Mouse (Mus musculus) embryonic facial prominence, embryonic 10.5 days (tissue): ENCODE measurements at regions not wholly inside any gene's neighbourhood (a gene's known extent, or its start where the extent isn't known, plus 50 kb on each side); places are given as distances from the start of the nearest gene placed in this dataset.

Source experiments
- DNase-seq: peaks from one replicate; pipeline ENCODE4 v3.0.0-alpha.2; 2017; ENCODE audit warnings: low spot score
- H3K27ac ChIP-seq: fragments of 300-500 bp; sonication (generic); replicated peaks from 2 replicates; pipeline ENCODE4 v1.5.1; 2016; ENCODE audit warnings: mild to moderate bottlenecking
- H3K27me3 ChIP-seq: fragments of 300-500 bp; sonication (generic); replicated peaks from 2 replicates; pipeline ENCODE4 v1.6.1; 2016; ENCODE audit warnings: low read depth, mild to moderate bottlenecking; ENCODE audit not compliant: poor library complexity, severe bottlenecking
- H3K36me3 ChIP-seq: fragments of 300-500 bp; sonication (generic); replicated peaks from 2 replicates; pipeline ENCODE4 v1.6.1; 2016; ENCODE audit warnings: mild to moderate bottlenecking, moderate library complexity
- H3K4me1 ChIP-seq: fragments of 300-500 bp; sonication (generic); 2 replicates; pipeline ENCODE4 v1.6.1; 2016
- H3K4me3 ChIP-seq: fragments of 300-500 bp; sonication (generic); 2 replicates; pipeline ENCODE4 v1.5.1; 2016; ENCODE audit warnings: mild to moderate bottlenecking, moderate library complexity
- H3K9me3 ChIP-seq: fragments of 300-500 bp; sonication (generic); 2 replicates; pipeline ENCODE4 v1.6.1; 2016; ENCODE audit warnings: mild to moderate bottlenecking
- WGBS: fragments of 180-500 bp; shearing (Covaris S2); methylation state at CpG from one replicate; pipeline ENCODE4 v1.1.7; 2016; 5-methylcytosine and 5-hydroxymethylcytosine counted together

GRCm38 (mm10) chr17:4391210-4391609, 602.9 kb upstream of the Arid1b start:
- no peaks in the 10 kb centered on the region for H3K36me3 ChIP-seq
- 93% methylated on average over 1 of the region's 1 CpGs for WGBS
- H3K4me3 ChIP-seq, result no peak overlapping the region
- no peaks in the 10 kb centered on the region for H3K4me1 ChIP-seq
- H3K27ac ChIP-seq, result no peak overlapping the region
- no peak for DNase-seq
- H3K9me3 ChIP-seq, result no peaks in the 10 kb centered on the region
- no peaks in the 10 kb centered on the region for H3K27me3 ChIP-seq

- Histone ChIP-seq H3K27ac (no peak overlapping the region), H3K4me3 (no peak overlapping the region), H3K4me1 (no peaks in the 10 kb centered on the region), H3K9me3 (no peaks in the 10 kb centered on the region), H3K36me3 (no peaks in the 10 kb centered on the region), H3K27me3 (no peaks in the 10 kb centered on the region)
- DNase-seq, result no peak
- 83% methylated on average over 5 of the region's 5 CpGs for WGBS
These were observed 598.0 kb upstream of the Arid1b start for GRCm38 (mm10) chr17:4396119-4396518.

GRCm38 (mm10) chr17:4417686-4418085, 576.4 kb upstream of the Arid1b start:
- H3K4me1 ChIP-seq, result no peaks in the 10 kb centered on the region
- no peaks in the 10 kb centered on the region for H3K27me3 ChIP-seq
- H3K27ac ChIP-seq, result no peak overlapping the region
- WGBS, result 90% methylated on average over 5 of the region's 5 CpGs
- no peak for DNase-seq
- no peaks in the 10 kb centered on the region for H3K36me3 ChIP-seq
- H3K9me3 ChIP-seq, result no peaks in the 10 kb centered on the region
- no peak overlapping the region for H3K4me3 ChIP-seq

GRCm38 (mm10) chr17:4424451-4425168, 569.5 kb upstream of the Arid1b start:
- 64% methylated on average over 6 of the region's 6 CpGs for WGBS
- Histone ChIP-seq H3K27ac (no peak overlapping the region), H3K4me3 (no peak overlapping the region), H3K27me3 (no peaks in the 10 kb centered on the region), H3K36me3 (no peaks in the 10 kb centered on the region), H3K9me3 (no peaks in the 10 kb centered on the region), H3K4me1 (no peaks in the 10 kb centered on the region)
- DNase-seq, result no peak

- Histone ChIP-seq H3K27me3 (no peaks in the 10 kb centered on the region), H3K36me3 (no peaks in the 10 kb centered on the region), H3K4me3 (no peak overlapping the region), H3K27ac (no peak overlapping the region), H3K4me1 (no peaks in the 10 kb centered on the region), H3K9me3 (no peaks in the 10 kb centered on the region)
- DNase-seq, result no peak
- 91% methylated on average over 2 of the region's 2 CpGs for WGBS
These were observed 568.8 kb upstream of the Arid1b start for GRCm38 (mm10) chr17:4425342-4425741.

GRCm38 (mm10) chr17:4429036-4429435, 565.1 kb upstream of the Arid1b start:
- Histone ChIP-seq H3K36me3 (no peaks in the 10 kb centered on the region), H3K27ac (no peak overlapping the region), H3K27me3 (no peaks in the 10 kb centered on the region), H3K9me3 (no peaks in the 10 kb centered on the region), H3K4me3 (no peak overlapping the region), H3K4me1 (0 out of 2 replicates have a peak, but pooled peaks cover under 1% of the 10 kb centered on the region)
- WGBS, result 58% methylated on average over 2 of the region's 2 CpGs
- peak; percentile 40 for DNase-seq

GRCm38 (mm10) chr17:4445606-4446005, 548.5 kb upstream of the Arid1b start:
- 0 out of 2 replicates have a peak, but pooled peaks cover 3% of the 10 kb centered on the region for H3K4me1 ChIP-seq
- no peaks in the 10 kb centered on the region for H3K36me3 ChIP-seq
- no peak for DNase-seq
- no peaks in the 10 kb centered on the region for H3K27me3 ChIP-seq
- H3K27ac ChIP-seq, result no peak overlapping the region
- 90% methylated on average over 1 of the region's 1 CpGs for whole genome bisulfite sequencing
- no peak overlapping the region for H3K4me3 ChIP-seq
- H3K9me3 ChIP-seq, result no peaks in the 10 kb centered on the region

GRCm38 (mm10) chr17:4457491-4457890, 536.6 kb upstream of the Arid1b start:
- DNase-seq, result no peak
- Histone ChIP-seq H3K9me3 (no peaks in the 10 kb centered on the region), H3K27me3 (no peaks in the 10 kb centered on the region), H3K36me3 (no peaks in the 10 kb centered on the region), H3K27ac (no peak overlapping the region), H3K4me3 (no peak overlapping the region), H3K4me1 (no peaks in the 10 kb centered on the region)
- WGBS, result 86% methylated on average over 1 of the region's 1 CpGs

- Histone ChIP-seq H3K27ac (no peak overlapping the region), H3K4me1 (no peaks in the 10 kb centered on the region), H3K36me3 (no peaks in the 10 kb centered on the region), H3K27me3 (no peaks in the 10 kb centered on the region), H3K4me3 (no peak overlapping the region), H3K9me3 (no peaks in the 10 kb centered on the region)
- whole genome bisulfite sequencing, result 93% methylated on average over 2 of the region's 2 CpGs
- DNase-seq, result no peak
These were observed 532.6 kb upstream of the Arid1b start for GRCm38 (mm10) chr17:4461541-4461940.

- no peak for DNase-seq
- H3K36me3 ChIP-seq, result no peaks in the 10 kb centered on the region
- H3K27ac ChIP-seq, result no peak overlapping the region
- WGBS, result 82% methylated on average over 2 of the region's 2 CpGs
- no peak overlapping the region for H3K4me3 ChIP-seq
- no peaks in the 10 kb centered on the region for H3K27me3 ChIP-seq
- H3K9me3 ChIP-seq, result no peaks in the 10 kb centered on the region
- no peaks in the 10 kb centered on the region for H3K4me1 ChIP-seq
These were observed 529.7 kb upstream of the Arid1b start for GRCm38 (mm10) chr17:4464286-4464880.

- Histone ChIP-seq H3K4me3 (no peak overlapping the region), H3K36me3 (no peaks in the 10 kb centered on the region), H3K4me1 (no peaks in the 10 kb centered on the region), H3K27me3 (no peaks in the 10 kb centered on the region), H3K9me3 (no peaks in the 10 kb centered on the region), H3K27ac (no peak overlapping the region)
- DNase-seq, result no peak
- WGBS, result 91% methylated on average over 6 of the region's 6 CpGs
These were observed 528.4 kb upstream of the Arid1b start for GRCm38 (mm10) chr17:4465741-4466140.

GRCm38 (mm10) chr17:4472412-4472811, 521.7 kb upstream of the Arid1b start:
- no peaks in the 10 kb centered on the region for H3K9me3 ChIP-seq

GRCm38 (mm10) chr17:4474350-4474749, 519.8 kb upstream of the Arid1b start:
- Histone ChIP-seq H3K36me3 (no peaks in the 10 kb centered on the region), H3K9me3 (no peaks in the 10 kb centered on the region), H3K27ac (no peak overlapping the region), H3K4me1 (peaks cover 5% of the 10 kb centered on the region), H3K27me3 (no peaks in the 10 kb centered on the region), H3K4me3 (no peak overlapping the region)
- DNase-seq, result no peak
- WGBS, result 74% methylated on average over 5 of the region's 5 CpGs

More at GRCm38 (mm10) chr17:4472412-4472811, 521.7 kb upstream of the Arid1b start:
- Histone ChIP-seq H3K27me3 (no peaks in the 10 kb centered on the region), H3K36me3 (no peaks in the 10 kb centered on the region), H3K4me3 (no peak overlapping the region), H3K27ac (no peak overlapping the region; the same call in 1 of the 2 replicates), H3K4me1 (peaks cover 5% of the 10 kb centered on the region)
- WGBS, result 61% methylated on average over 5 of the region's 5 CpGs
- peak; percentile 16 for DNase-seq
